Mouse (Mus musculus): Measurements from ENCODE around the gene D430019H16Rik. TPM values are rescaled to one million over a fixed set of nuclear protein-coding genes. Genes with fewer than 3 reads are reported as not detected.

D430019H16Rik gene
- polyA plus RNA-seq, 1 experiment from 2014 or later = 1.1 TPM

- H3K4me3 ChIP-seq = no peak overlapping the region
- no peaks in the 10 kb centered on the region; the same call in 1 of the 2 replicates for H3K4me1 ChIP-seq
- H3K27me3 ChIP-seq (ENCODE audit: insufficient read depth, poor library complexity, severe bottlenecking) = no peaks in the 10 kb centered on the region
- no peak overlapping the region for H3K27ac ChIP-seq
- H3K36me3 ChIP-seq = no peaks in the 10 kb centered on the region
- DNase-seq (ENCODE audit: low spot score) = no peak
- no peaks in the 10 kb centered on the region; the same call in 1 of the 2 replicates for H3K9me3 ChIP-seq
- 37% methylated on average over 9 of the region's 9 CpGs for WGBS
Measured at GRCm38 (mm10) chr12:105529545-105529944, 75.9 kb downstream of the D430019H16Rik start.

GRCm38 (mm10) chr12:105531724-105532371 is 78.2 kb downstream of the D430019H16Rik start:
- no peak overlapping the region for H3K27ac ChIP-seq
- WGBS = 63% methylated on average over 8 of the region's 8 CpGs
- H3K9me3 ChIP-seq = no peaks in the 10 kb centered on the region; the same call in 1 of the 2 replicates
- no peak for DNase-seq (ENCODE audit: low spot score)
- H3K27me3 ChIP-seq (ENCODE audit: insufficient read depth, poor library complexity, severe bottlenecking) = no peaks in the 10 kb centered on the region
- no peaks in the 10 kb centered on the region for H3K36me3 ChIP-seq
- peaks cover 8% of the 10 kb centered on the region for H3K4me1 ChIP-seq
- no peak overlapping the region for H3K4me3 ChIP-seq

GRCm38 (mm10) chr12:105534842-105535241 is 81.2 kb downstream of the D430019H16Rik start:
- Histone ChIP-seq H3K27ac (no peak overlapping the region), H3K27me3 (ENCODE audit: insufficient read depth, poor library complexity, severe bottlenecking) (no peaks in the 10 kb centered on the region), H3K9me3 (no peaks in the 10 kb centered on the region; the same call in 1 of the 2 replicates), H3K4me1 (peaks cover 13% of the 10 kb centered on the region), H3K36me3 (no peaks in the 10 kb centered on the region), H3K4me3 (no peak overlapping the region)
- 86% methylated on average over 4 of the region's 4 CpGs for WGBS
- no peak for DNase-seq (ENCODE audit: low spot score)

GRCm38 (mm10) chr12:105535968-105536760 is 82.5 kb downstream of the D430019H16Rik start:
- H3K9me3 ChIP-seq = no peaks in the 10 kb centered on the region; the same call in 1 of the 2 replicates

GRCm38 (mm10) chr12:105537162-105537561 is 83.5 kb downstream of the D430019H16Rik start:
- Histone ChIP-seq H3K36me3 (no peaks in the 10 kb centered on the region), H3K4me1 (peaks cover 18% of the 10 kb centered on the region), H3K27ac (no peak overlapping the region; the same call in 1 of the 2 replicates), H3K9me3 (no peaks in the 10 kb centered on the region; the same call in 1 of the 2 replicates), H3K4me3 (no peak overlapping the region), H3K27me3 (ENCODE audit: insufficient read depth, poor library complexity, severe bottlenecking) (0 out of 2 replicates have a peak, but pooled peaks cover 4% of the 10 kb centered on the region)
- no peak for DNase-seq (ENCODE audit: low spot score)
- 73% methylated on average over 5 of the region's 5 CpGs for WGBS

More at GRCm38 (mm10) chr12:105535968-105536760, 82.5 kb downstream of the D430019H16Rik start:
- H3K36me3 ChIP-seq = no peaks in the 10 kb centered on the region
- 0 out of 2 replicates have a peak overlapping the region, but pooled peaks have one; percentile 31 for H3K27ac ChIP-seq
- no peak for DNase-seq (ENCODE audit: low spot score)
- 0 out of 2 replicates have a peak, but pooled peaks cover 1% of the 10 kb centered on the region for H3K27me3 ChIP-seq (ENCODE audit: insufficient read depth, poor library complexity, severe bottlenecking)
- WGBS = 66% methylated on average over 13 of the region's 13 CpGs
- peaks cover 13% of the 10 kb centered on the region for H3K4me1 ChIP-seq
- no peak overlapping the region for H3K4me3 ChIP-seq

GRCm38 (mm10) chr12:105539649-105540048 is 86.0 kb downstream of the D430019H16Rik start:
- H3K9me3 ChIP-seq = no peaks in the 10 kb centered on the region
- H3K27ac ChIP-seq = no peak overlapping the region
- H3K27me3 ChIP-seq (ENCODE audit: insufficient read depth, poor library complexity, severe bottlenecking) = peaks cover 7% of the 10 kb centered on the region; the same call in 1 of the 2 replicates
- peaks cover 19% of the 10 kb centered on the region for H3K4me1 ChIP-seq
- H3K4me3 ChIP-seq = no peak overlapping the region
- H3K36me3 ChIP-seq = no peaks in the 10 kb centered on the region
- WGBS = 87% methylated on average over 10 of the region's 10 CpGs
- DNase-seq (ENCODE audit: low spot score) = no peak

GRCm38 (mm10) chr12:105541590-105542402 is 88.1 kb downstream of the D430019H16Rik start:
- H3K27me3 ChIP-seq (ENCODE audit: insufficient read depth, poor library complexity, severe bottlenecking) = peaks cover 7% of the 10 kb centered on the region; the same call in 1 of the 2 replicates
- H3K4me1 ChIP-seq = peaks cover 33% of the 10 kb centered on the region
- no peak overlapping the region for H3K4me3 ChIP-seq
- H3K9me3 ChIP-seq = no peaks in the 10 kb centered on the region
- no peak for DNase-seq (ENCODE audit: low spot score)
- H3K36me3 ChIP-seq = no peaks in the 10 kb centered on the region
- 74% methylated on average over 12 of the region's 12 CpGs for WGBS
- no peak overlapping the region; the same call in 1 of the 2 replicates for H3K27ac ChIP-seq

GRCm38 (mm10) chr12:105542513-105542912 is 88.9 kb downstream of the D430019H16Rik start:
- H3K27me3 ChIP-seq (ENCODE audit: insufficient read depth, poor library complexity, severe bottlenecking) = peaks cover 7% of the 10 kb centered on the region; the same call in 1 of the 2 replicates
- no peak overlapping the region for H3K27ac ChIP-seq
- H3K4me3 ChIP-seq = no peak overlapping the region
- no peak for DNase-seq (ENCODE audit: low spot score)
- WGBS = 86% methylated on average over 3 of the region's 3 CpGs
- H3K4me1 ChIP-seq = peaks cover 29% of the 10 kb centered on the region
- H3K9me3 ChIP-seq = no peaks in the 10 kb centered on the region
- no peaks in the 10 kb centered on the region for H3K36me3 ChIP-seq

Other genes starting within 250 kb of the D430019H16Rik start
- not detected in 2 replicates for gene Tcl1, start 231.1 kb upstream of the D430019H16Rik start, polyA plus RNA-seq (2016; fragmentation: Nextera tagmentation; extraction: Ambion mirVana)
- gene Tunar, start 120.0 kb upstream of the D430019H16Rik start, polyA plus RNA-seq (2016; fragmentation: Nextera tagmentation; extraction: Ambion mirVana) = 0.21 and 0.64 TPM in 2 replicates
- gene Bdkrb2, start 109.4 kb downstream of the D430019H16Rik start, polyA plus RNA-seq (2016; fragmentation: Nextera tagmentation; extraction: Ambion mirVana) = 1.4 and 2.4 TPM in 2 replicates
- 0.22 TPM in 1 of 2 replicates, not detected in the other for gene Bdkrb1, start 149.2 kb downstream of the D430019H16Rik start, polyA plus RNA-seq (2016; fragmentation: Nextera tagmentation; extraction: Ambion mirVana)
- gene Gskip, start 231.0 kb downstream of the D430019H16Rik start, polyA plus RNA-seq (2016; fragmentation: Nextera tagmentation; extraction: Ambion mirVana) = 27.7 and 33.0 TPM in 2 replicates
- gene Atg2b, start 231.4 kb downstream of the D430019H16Rik start, polyA plus RNA-seq (2016; fragmentation: Nextera tagmentation; extraction: Ambion mirVana) = 10.2 and 13.0 TPM in 2 replicates

All from heart, embryonic 10.5 days (tissue).